Mouse (Mus musculus): ENCODE data around the gene Pik3r2.

Pik3r2 gene

DNA sequence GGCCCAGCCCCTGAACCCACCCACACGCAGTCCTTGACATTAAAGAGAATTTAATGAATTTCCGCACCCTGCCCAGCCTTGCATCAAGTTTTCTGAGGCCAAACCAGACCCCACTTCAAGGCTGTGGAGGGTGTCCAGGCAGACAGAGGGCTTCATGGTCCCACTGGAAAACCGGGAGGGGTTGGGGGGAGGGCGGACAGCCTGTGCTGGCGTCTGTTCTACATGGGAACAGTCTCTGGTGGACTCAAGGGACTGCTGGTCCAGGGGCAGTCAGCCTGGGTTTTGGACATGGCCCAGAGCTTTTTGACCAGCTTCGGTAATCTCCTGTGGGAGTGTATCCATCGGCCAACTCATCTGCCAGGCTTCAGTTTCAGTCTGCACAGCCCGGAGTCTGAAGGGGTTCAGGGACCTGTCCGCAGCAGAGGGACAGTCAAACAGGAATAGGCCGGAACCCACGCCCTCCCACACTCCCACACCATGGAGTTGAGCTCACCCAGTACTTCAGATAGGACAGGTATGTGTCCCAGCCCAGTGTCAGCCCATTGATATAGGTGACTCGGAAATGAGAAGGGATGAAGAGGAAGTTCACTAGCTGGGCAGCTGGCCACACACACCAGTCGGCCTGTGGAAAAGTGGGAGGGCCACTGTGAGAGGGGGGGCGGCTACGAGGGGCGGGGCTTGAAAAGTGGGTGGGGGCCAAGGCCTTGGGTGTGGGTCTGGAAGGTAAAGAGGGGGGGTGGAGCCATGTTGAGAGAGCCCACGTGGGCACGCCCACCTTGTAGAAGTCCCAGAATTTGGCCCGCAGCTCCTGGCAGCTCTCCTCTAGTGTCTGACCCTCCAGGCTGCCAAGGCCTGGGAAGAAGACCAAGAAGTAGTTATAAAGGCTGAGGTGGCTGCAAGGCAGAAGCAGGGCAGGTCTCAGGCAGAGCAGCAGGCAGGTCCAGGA, 17.6 kb downstream of the Pik3r2 start:
- in situ Hi-C loops (cut with MboI, MseI), result loop anchor here (10.0 kb wide), 1 partner anchor 394 kb away; no protein-coding TSS in a partner anchor

DNA sequence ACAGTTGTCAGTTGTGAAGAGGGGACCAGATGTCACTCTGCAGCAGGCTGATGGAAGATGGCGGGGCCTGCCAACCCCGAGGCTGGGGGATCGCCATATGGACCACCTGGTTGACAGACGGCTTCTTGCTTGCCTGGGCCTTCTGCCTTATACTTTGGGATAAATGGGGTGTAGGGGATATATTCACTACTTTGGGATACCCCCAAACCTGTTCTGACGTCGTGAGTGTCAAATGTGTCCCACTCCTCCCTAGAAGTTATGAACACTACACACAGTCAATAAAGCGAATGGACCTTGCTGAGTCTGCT, 18.3 kb downstream of the Pik3r2 start:
- in situ Hi-C loops (cut with MboI, MseI), result loop anchor here (10.0 kb wide), 1 partner anchor 393 kb away; no protein-coding TSS in a partner anchor

DNA sequence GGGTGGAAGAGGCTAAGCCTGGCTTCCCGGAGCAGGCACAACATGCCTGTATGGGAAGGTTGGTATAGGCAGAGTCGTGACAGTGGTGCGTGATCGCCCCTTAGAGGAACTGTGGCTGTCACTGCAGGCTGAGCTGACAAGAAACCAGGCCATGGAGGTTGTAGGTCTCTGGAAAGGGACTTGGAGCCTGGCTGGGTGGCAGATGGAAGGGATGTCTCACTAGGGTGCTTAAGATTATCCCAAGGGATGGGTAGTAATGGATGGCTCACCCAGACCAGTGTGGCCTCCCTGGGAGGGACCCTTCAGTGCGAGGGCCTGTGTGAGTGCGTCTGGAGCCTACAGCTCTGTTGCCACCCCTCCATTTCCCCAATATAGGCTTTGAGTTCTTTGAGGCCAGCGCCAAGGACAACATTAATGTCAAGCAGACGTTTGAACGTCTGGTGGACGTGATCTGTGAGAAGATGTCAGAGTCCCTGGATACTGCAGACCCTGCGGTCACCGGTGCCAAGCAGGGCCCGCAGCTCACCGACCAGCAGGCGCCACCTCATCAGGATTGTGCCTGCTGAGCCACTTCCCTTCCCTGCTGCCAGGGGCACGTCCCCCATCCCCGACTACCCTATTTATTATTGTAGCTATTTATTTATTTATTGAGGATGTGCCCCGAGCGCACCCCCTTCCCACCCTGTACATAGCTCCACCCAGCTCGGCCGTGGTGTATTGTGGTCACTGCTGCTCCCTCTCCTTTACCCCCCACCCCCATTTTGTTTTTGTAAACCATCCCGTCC, 18.8 kb downstream of the Pik3r2 start:
- in situ Hi-C loops (cut with MboI, MseI), result loop anchor here (10.0 kb wide), 1 partner anchor 393 kb away; no protein-coding TSS in a partner anchor

DNA sequence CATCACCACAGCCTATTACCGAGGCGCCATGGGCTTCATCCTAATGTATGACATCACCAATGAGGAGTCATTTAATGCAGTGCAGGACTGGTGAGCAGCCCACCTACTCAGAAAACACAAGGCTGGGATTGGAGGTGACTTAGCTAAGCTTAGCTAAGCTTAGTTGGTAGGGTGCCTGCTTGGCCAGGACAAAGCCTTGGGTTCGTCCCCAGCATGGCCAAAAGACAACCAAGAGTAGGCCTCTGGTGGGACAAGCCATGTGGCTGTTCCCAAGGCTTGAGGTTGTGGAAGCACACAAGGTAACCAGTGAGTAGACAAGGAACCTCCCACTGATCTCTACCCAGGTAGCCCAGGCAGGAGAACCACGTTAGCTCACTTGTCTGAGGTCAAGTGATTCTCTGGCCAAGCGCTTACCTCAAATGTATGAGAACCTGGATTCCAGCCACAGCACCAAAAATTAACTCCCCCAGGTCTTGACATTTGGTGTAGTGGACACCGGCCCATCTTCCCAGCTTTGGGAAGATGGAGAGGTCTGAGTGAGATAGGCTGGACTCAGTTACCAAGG, 20.0 kb downstream of the Pik3r2 start:
- in situ Hi-C loops (cut with MboI, MseI), result loop anchor here (10.0 kb wide), 1 partner anchor 392 kb away; no protein-coding TSS in a partner anchor

DNA sequence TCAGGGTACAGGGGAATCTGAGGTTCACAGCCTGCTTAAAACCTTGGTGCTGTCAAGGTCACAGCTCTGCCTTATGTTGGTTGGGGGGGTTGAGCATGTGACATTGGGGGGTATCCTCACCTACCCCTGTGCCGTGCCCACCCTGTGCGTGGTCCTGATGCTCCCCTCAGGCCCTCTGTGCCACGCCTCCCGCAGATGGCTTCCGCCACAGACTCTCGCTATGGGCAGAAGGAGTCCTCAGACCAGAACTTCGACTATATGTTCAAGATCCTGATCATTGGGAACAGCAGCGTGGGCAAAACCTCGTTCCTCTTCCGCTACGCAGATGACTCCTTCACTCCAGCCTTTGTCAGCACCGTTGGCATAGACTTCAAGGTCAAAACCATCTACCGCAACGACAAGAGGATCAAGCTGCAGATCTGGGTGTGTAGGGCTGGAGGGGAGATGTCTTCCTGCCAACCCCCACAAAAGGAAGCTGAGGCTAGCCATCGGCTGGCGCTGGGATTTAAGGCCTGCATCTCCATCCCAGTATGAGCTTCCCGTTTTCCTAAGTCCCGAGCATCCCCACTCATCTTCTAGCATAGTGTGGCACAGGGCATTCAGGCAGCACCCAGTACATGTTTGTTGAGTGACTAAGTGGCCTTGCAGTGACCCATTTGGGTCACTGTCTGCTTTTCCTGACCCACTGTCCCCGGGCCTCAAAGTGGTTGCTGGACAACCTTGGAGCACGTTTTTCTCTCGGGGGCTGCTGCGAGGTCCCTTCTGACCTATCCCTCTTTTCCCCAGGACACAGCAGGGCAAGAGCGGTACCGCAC, 20.6 kb downstream of the Pik3r2 start:
- in situ Hi-C loops (cut with MboI, MseI), result loop anchor here (10.0 kb wide), 1 partner anchor 391 kb away; no protein-coding TSS in a partner anchor

DNA sequence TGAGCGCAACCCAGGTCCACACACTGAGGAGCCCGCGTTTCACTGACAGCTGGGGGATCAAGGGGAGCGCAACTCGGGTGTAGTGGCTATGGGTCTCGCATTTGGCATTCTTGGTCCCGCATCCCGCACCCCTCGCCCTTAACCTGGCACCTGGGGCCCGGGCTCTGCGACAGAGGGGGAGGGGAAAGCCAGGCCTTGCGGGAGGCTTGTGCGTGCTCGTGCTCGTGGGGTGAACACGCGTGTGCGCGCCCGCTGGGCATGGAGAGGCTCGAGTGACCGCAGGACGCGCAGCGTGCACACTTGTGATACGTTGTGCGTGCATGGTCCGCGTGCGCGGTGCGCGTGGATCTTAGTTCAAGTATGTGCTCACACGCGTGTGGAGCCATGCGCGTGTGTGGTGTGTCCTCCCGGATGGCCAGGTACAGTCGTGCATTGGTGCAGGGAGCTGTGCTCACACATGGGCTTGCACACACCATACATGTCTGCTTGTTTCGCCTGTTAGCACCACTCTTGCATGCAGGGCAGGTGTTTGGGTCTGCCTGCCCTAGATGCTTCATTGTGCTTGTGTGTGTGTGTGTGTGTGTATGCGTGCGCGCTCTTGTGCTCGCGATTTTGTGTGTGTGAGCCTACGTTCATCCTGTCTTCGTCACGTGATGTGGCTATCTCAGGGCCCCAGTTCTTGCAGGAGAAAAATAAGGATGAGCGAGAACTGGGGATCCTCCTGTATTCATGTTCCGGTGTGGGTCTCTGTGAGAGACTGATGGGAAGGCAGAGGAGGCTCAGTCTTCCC, 21.4 kb downstream of the Pik3r2 start:
- in situ Hi-C loops (cut with MboI, MseI), result loop anchor here (10.0 kb wide), 1 partner anchor 390 kb away; no protein-coding TSS in a partner anchor

DNA sequence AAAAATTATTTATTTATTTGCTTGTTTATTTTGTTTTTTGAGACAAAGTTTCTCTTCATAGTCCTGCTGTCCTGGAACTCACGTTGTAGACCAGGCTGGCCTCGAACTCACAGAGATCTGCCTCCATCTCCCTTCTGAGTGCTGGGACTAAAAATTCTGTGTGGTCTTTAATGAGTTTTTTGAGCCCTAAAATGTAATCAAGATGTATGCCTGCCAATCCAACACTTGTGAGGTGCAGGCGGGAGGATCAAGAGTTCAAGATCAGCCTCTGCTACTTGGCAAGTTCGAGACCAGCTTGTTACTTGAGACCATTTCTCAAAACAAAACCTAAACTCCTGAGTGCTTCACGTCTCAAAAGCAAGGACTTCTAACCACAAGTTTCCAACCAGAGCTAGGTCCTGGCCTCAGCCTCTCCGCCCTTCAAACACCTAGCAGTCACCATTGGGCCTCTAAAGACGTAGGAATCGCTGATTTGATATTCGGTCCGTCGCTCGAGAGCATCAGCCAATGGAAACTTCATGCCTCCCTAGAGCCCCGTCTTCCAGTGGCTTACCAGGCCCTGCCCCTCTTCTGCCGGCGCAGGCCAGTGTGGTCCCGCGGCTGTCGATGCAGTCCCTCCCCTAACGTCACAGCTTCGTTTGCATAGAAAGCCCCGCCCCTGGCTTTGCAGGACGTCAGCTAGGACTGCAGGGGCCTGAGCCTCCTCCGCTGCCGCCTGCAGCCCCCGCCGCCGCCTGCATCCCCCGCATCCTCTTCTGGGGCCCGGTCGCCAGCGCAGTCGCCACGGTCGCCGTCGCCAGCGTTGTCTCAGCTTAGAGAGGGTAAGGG, 22.3 kb downstream of the Pik3r2 start, which contains the start of gene Rab3a:
TSS of gene Rab3a (plus strand) at position 637 of the 828 bp plus-strand sequence.
- in situ Hi-C loops (cut with MboI, MseI), result loop anchor here (10.0 kb wide), 1 partner anchor 389 kb away; no protein-coding TSS in a partner anchor

DNA sequence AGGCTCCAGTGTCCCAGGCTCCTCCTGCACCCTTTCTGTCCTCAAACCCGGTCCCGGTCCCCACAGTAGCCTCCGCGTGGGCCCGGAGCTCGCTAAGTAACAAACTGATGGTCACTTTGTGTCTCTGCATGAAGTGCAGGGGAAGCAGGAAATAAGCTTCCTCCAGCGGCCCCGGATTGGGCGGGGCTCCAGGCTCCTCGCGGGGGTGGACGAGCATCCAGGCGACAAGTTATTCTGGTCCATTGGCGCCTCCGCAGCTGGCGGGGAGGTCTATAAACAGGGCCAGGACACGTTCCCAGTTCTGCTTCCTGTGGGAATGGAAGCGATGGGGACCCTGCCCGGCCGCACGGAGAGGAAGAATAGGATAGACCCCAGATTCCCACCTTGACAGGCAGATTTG, 23.4 kb downstream of the Pik3r2 start:
- in situ Hi-C loops (cut with MboI, MseI), result loop anchor here (10.0 kb wide), 1 partner anchor 388 kb away; no protein-coding TSS in a partner anchor

DNA sequence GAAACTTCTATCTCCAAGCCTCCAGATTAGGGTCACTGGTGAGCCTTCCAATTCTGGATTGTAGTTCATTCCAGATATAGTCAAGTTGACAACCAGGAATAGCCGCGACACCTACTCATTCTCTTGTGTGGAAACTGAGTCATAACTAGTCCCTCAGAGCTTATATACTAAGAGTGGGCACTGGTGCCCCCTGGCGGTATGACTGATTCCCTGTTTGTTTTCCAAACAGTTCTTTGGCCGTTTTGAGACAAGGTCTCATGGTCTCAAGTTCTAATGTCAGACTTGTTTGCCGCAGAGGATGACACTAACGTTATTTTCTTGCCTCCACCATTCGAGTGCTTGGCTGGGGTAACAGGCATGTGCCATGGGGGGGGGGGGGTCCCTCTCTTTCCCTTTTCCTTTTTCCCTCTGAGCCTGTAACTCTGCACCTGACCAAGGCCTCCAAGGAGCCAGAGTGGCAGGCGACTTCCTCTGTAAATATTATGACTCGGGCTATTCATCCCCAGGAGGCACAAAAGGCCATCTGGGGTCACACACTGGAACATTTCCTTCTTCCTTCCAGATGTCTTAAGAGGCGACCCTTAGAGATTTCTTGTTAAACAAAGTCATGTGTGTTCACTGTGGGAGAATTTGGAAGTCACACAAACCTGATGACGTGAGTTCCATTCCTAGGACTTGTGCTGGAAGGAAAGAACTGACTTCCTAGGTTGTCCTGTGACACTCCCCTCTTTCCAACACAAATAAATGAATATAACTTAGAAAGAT, 24.3 kb downstream of the Pik3r2 start:
- in situ Hi-C loops (cut with MboI, MseI), result loop anchor here (10.0 kb wide), 1 partner anchor 387 kb away; no protein-coding TSS in a partner anchor

DNA sequence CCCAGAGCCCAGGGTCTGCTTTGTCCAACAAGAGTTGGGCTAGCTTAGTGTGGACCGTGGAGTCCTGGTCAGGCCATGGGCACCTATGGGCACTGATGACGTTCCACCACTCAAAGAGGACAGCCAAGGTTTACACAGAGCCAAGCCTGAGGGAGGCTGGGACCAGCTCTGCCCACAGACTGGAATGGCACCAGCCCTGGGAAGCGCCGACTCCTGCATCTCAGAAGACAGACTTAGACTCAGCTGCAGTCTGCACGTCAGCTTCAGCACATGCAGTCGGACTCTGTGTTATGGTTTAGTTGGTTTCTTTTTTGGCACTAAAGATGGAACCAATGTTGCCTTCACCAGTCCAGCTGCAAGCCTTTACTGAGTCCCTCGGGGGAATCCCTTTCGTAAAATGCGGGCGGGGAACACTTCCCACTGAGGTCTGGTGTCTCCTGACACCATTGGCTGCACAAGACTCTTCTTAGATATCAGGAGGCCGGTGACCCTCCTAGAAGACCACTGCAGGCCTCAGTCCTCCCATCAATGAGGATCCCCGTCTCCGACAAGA, 26.3 kb downstream of the Pik3r2 start:
- in situ Hi-C loops (cut with MboI, MseI), result loop anchor here (10.0 kb wide), 1 partner anchor 385 kb away; no protein-coding TSS in a partner anchor

DNA sequence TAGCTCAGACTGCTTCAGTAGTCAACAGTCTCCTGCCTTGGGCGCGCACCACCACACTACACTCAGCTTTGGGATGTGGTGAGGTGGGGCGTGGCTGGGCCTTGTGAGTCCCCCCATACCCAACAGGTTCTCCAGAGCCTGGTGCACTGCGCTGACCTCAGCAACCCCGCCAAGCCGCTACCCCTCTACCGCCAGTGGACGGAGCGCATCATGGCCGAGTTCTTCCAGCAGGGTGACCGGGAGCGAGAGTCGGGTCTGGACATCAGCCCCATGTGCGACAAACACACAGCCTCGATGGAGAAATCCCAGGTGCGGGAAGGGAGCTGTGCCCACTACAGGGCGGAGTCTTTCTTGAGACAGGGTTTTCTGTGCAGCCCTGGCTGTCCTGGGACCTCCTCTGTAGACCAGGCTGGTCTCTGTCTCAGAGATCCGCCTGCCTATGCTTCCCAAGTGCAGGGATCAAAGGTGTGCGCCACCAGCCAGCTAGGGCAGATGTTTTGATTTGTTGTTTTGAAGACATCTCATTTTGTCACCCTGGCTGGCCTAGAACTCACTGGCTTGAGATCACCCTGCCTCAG, 27.3 kb downstream of the Pik3r2 start:
- in situ Hi-C loops (cut with MboI, MseI), result loop anchor here (5.0 kb wide), 1 partner anchor 37 kb away; no protein-coding TSS in a partner anchor

DNA sequence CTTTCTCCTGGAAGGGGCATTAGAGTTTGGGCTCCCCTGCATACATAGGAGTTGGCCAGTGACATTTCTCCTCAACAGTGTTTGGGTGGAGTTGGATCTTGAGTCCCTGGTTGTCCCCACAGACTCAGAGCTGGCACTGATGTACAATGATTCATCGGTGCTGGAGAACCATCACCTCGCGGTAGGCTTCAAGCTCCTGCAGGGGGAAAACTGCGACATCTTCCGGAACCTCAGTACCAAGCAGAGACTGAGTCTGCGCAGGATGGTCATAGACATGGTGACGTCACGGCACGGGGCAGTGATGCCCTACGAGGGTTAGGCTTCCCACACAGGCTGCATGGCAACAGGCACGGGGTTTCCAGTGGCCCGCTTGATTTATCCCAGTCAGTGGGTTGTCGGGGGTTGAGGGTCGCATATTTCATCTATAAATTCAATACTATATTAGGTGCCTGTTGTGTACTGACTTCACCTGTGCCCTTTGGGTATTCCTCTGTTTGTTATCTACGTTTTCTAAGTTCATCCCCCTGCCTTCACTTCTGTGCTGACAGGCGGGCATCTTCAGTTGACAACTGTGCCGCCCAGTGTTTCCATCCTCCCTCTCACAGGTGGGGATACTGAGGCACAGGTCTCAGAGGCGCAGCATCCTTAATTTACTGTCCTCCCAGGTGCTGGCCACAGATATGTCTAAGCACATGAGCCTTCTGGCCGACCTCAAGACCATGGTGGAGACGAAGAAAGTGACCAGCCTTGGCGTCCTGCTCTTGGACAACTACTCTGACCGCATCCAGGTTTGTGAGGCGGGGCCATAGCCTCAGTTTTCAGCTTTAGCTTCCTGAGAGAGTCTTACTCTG, 28.0 kb downstream of the Pik3r2 start:
- in situ Hi-C loops (cut with MboI, MseI), result loop anchor here (5.0 kb wide), 1 partner anchor 36 kb away; no protein-coding TSS in a partner anchor

DNA sequence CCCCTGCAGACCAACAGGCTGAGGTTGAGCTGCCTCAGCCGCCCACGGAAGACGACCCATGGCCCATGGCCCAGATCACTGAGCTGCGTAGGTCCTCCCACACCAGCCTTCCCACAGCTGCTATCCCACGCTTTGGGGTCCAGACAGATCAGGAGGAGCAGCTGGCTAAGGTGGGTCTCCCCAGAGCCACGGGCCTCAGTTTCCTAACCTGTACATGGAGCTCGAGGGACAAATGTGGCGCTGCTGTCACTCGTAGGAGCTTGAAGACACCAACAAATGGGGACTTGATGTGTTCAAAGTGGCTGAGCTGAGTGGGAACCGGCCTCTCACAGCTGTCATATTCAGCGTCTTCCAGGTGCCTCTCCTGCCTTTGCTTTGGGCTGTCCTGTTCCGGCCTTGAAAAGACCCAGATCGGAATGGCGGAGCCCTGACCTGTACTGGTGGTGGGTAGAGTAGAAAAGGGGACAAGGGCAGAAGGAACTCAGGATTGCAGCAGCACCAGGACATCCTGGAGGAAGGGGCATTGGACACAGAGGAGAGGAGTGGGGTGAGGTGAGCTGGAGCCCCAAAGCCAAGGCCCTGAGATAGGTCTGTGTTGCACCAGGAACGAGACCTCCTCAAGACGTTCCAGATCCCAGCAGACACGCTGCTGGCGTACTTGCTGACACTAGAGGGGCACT, 29.2 kb downstream of the Pik3r2 start:
- in situ Hi-C loops (cut with MboI, MseI), result loop anchor here (5.0 kb wide), 1 partner anchor 35 kb away; no protein-coding TSS in a partner anchor

DNA sequence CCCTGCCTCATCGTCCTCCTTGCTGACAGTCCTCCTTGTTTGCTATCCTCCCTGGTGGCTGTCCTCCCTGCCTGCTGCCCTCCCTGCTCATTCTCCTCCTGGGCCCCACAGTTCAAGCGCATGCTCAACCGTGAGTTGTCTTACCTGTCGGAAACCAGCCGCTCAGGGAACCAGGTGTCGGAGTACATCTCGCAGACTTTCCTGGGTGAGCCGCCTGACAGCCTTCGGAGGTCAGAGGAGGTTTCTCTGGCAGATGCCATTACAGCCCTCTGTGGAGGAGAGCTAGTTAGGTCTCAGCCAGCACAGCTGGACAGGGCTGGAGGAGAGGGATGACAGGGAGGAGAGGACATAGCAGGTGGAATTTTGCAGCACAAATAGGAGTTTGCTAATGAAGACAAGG, 29.8 kb downstream of the Pik3r2 start:
- in situ Hi-C loops (cut with MboI, MseI), result loop anchor here (5.0 kb wide), 1 partner anchor 34 kb away; no protein-coding TSS in a partner anchor

DNA sequence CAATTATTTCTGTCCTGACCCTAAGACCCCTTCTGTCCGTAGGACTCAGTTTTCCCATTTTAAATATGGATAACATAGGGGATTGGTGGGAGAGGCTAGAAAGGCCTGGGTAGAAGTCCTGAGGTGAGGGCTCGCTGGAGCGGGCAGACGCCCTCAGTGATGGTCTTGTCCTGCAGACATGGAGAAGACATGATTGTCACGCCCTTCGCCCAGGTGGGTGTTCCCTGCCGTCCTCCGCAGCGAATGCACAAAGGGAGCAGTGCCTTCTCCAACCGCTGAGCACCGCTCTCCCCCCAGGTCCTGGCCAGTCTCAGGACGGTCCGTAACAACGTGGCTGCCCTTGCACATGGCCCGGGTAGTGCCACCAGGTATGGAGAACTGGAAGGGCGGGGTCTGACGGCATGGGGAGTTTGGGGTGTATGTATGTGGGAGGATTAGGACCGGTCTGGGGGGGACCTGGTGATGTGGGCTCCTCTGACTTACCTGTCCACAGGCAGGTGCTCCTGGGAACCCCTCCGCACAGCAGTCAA, 30.8 kb downstream of the Pik3r2 start:
- in situ Hi-C loops (cut with MboI, MseI), result loop anchor here (5.0 kb wide), 1 partner anchor 33 kb away; no protein-coding TSS in a partner anchor

Data from T-helper 2 cell (primary cell).